Mouse (Mus musculus): ENCODE results near the gene Psg18. TPM values are rescaled to one million over a fixed set of nuclear protein-coding genes. Genes with fewer than 3 reads are reported as not detected.

The Psg18 gene
- total and polyA plus RNA-seq, 3 experiments, result not detected

Other genes with a start within 250 kb of the Psg18 start
- gene Igfl3, start 178.5 kb downstream of the Psg18 start, total RNA-seq (2012; rRNA removed), result not detected in 2 replicates
- gene Igfl3, start 178.5 kb downstream of the Psg18 start, total RNA-seq (2014; rRNA removed), result not detected in 2 replicates
- gene Igfl3, start 178.5 kb downstream of the Psg18 start, polyA plus RNA-seq (2012; ENCODE audit: insufficient read length, low read depth), result not detected in 2 replicates
- not detected in 2 replicates for gene Mill1, start 109.7 kb downstream of the Psg18 start, total RNA-seq (2012; rRNA removed)
- gene Mill1, start 109.7 kb downstream of the Psg18 start, total RNA-seq (2014; rRNA removed), result not detected in 2 replicates
- gene Mill1, start 109.7 kb downstream of the Psg18 start, polyA plus RNA-seq (2012; ENCODE audit: insufficient read length, low read depth), result not detected in 2 replicates
- gene Psg28, start 77.0 kb upstream of the Psg18 start, total RNA-seq (2012; rRNA removed), result not detected in 2 replicates
- not detected in 2 replicates for gene Psg28, start 77.0 kb upstream of the Psg18 start, total RNA-seq (2014; rRNA removed)
- gene Psg28, start 77.0 kb upstream of the Psg18 start, polyA plus RNA-seq (2012; ENCODE audit: insufficient read length, low read depth), result not detected in 2 replicates
- gene Psg26, start 129.2 kb upstream of the Psg18 start, total RNA-seq (2012; rRNA removed), result not detected in 2 replicates
- gene Psg26, start 129.2 kb upstream of the Psg18 start, total RNA-seq (2014; rRNA removed), result not detected in 2 replicates
- not detected in 2 replicates for gene Psg26, start 129.2 kb upstream of the Psg18 start, polyA plus RNA-seq (2012; ENCODE audit: insufficient read length, low read depth)
- gene Psg25, start 177.3 kb upstream of the Psg18 start, total RNA-seq (2012; rRNA removed), result not detected in 2 replicates
- not detected in 2 replicates for gene Psg25, start 177.3 kb upstream of the Psg18 start, total RNA-seq (2014; rRNA removed)
- not detected in 2 replicates for gene Psg25, start 177.3 kb upstream of the Psg18 start, polyA plus RNA-seq (2012; ENCODE audit: insufficient read length, low read depth)
- gene Psg27, start 212.3 kb upstream of the Psg18 start, total RNA-seq (2012; rRNA removed), result not detected in 2 replicates
- gene Psg27, start 212.3 kb upstream of the Psg18 start, total RNA-seq (2014; rRNA removed), result not detected in 2 replicates
- gene Psg27, start 212.3 kb upstream of the Psg18 start, polyA plus RNA-seq (2012; ENCODE audit: insufficient read length, low read depth), result not detected in 2 replicates